Mouse (Mus musculus) mammary gland, adult 2 months (tissue): ENCODE measurements around the gene Atp13a2. TPM values are rescaled to one million over a fixed set of nuclear protein-coding genes. Genes with fewer than 3 reads are reported as not detected.

ENCODE experiments used
- polyA plus RNA-seq: library from polyadenylated mRNA; depleted of rRNA; stranded (reverse); fragments of >200 nt; gene quantifications from 2 replicates; pipeline ENCODE4 v1.2.3, GENCODE M21; 2012; ENCODE audit warnings: low replicate concordance; rRNA removed

Atp13a2 gene
- polyA plus RNA-seq = 138 and 272 TPM in 2 replicates

GRCm38 (mm10) chr4:140986711-140987395 is at the start of gene Atp13a2:
Gene Atp13a2 (plus strand): TSS chr4:140986873.

GRCm38 (mm10) chr4:140960781-140961466 is 25.7 kb upstream of the Atp13a2 start, which contains the start of gene Sdhb:
Gene Sdhb (plus strand): TSS chr4:140961203.

GRCm38 (mm10) chr4:141010118-141010517 is 23.4 kb downstream of the Atp13a2 start, which contains the start of gene Mfap2:
Gene Mfap2 (plus strand): TSS chr4:141010418.

Other genes with a start within 250 kb of the Atp13a2 start
- gene Padi6, start 244.2 kb upstream of the Atp13a2 start, polyA plus RNA-seq = not detected in 2 replicates
- gene Padi4, start 212.6 kb upstream of the Atp13a2 start, polyA plus RNA-seq = 4.0 and 4.8 TPM in 2 replicates
- gene Padi3, start 176.2 kb upstream of the Atp13a2 start, polyA plus RNA-seq = 0.92 and 1.1 TPM in 2 replicates
- gene Padi1, start 141.1 kb upstream of the Atp13a2 start, polyA plus RNA-seq = 0.19 and 0.32 TPM in 2 replicates
- gene Padi2, start 80.5 kb upstream of the Atp13a2 start, polyA plus RNA-seq = 18.7 and 47.7 TPM in 2 replicates
- 271 and 433 TPM in 2 replicates for gene Sdhb, start 25.7 kb upstream of the Atp13a2 start, polyA plus RNA-seq
- 169 and 198 TPM in 2 replicates for gene Mfap2, start 23.5 kb downstream of the Atp13a2 start, polyA plus RNA-seq
- gene Crocc, start 73.7 kb downstream of the Atp13a2 start, polyA plus RNA-seq = 6.2 and 11.2 TPM in 2 replicates
- gene Necap2, start 91.5 kb downstream of the Atp13a2 start, polyA plus RNA-seq = 69.7 and 101 TPM in 2 replicates
- not detected in 2 replicates for gene Spata21, start 101.5 kb downstream of the Atp13a2 start, polyA plus RNA-seq
- gene Szrd1, start 152.9 kb downstream of the Atp13a2 start, polyA plus RNA-seq = 34.3 and 57.3 TPM in 2 replicates
- gene Fbxo42, start 161.0 kb downstream of the Atp13a2 start, polyA plus RNA-seq = 14.7 and 18.9 TPM in 2 replicates
- gene Rsg1, start 227.1 kb downstream of the Atp13a2 start, polyA plus RNA-seq = 0.85 and 0.94 TPM in 2 replicates